Mouse (Mus musculus) 3T3-L1 (cell line): ENCODE data around the gene Itga11.
A peak's percentile ranks its signal among the peaks of the same experiment; 100 is the strongest.
"Not testable (repeated sequence)": the region's sequence is repeated elsewhere in the genome, so short reads cannot be mapped to it uniquely, and the experiment has no call there.

Experiments
- DNase-seq: peaks from one replicate; pipeline ENCODE4 v3.0.0-alpha.2; 2015; ENCODE audit warnings: low read depth, low spot score

Itga11 gene

GRCm38 (mm10) chr9:62763478-62763877, 85.9 kb downstream of the Itga11 start:
- no peak for DNase-seq

- DNase-seq, result no peak
These were observed 87.7 kb downstream of the Itga11 start for GRCm38 (mm10) chr9:62765346-62765745.

GRCm38 (mm10) chr9:62767464-62767863, 89.8 kb downstream of the Itga11 start:
- DNase-seq, result no peak

- no peak for DNase-seq
These were observed 90.7 kb downstream of the Itga11 start for GRCm38 (mm10) chr9:62768361-62768760.

- peak; percentile 34 for DNase-seq
These were observed 95.1 kb downstream of the Itga11 start for GRCm38 (mm10) chr9:62772746-62773145.

- peak; percentile 59 for DNase-seq
These were observed 97.8 kb downstream of the Itga11 start for GRCm38 (mm10) chr9:62775464-62775863.

GRCm38 (mm10) chr9:62777461-62777860, 99.8 kb downstream of the Itga11 start:
- peak; percentile 88 for DNase-seq

GRCm38 (mm10) chr9:62778721-62779120, 101.1 kb downstream of the Itga11 start:
- DNase-seq, result no peak

GRCm38 (mm10) chr9:62781965-62782364, 104.3 kb downstream of the Itga11 start:
- DNase-seq, result peak; percentile 19

GRCm38 (mm10) chr9:62782976-62783781, 105.6 kb downstream of the Itga11 start:
- DNase-seq, result no peak

- no peak for DNase-seq
These were observed 106.6 kb downstream of the Itga11 start for GRCm38 (mm10) chr9:62784233-62784632.

- peak; percentile 52 for DNase-seq
These were observed 109.1 kb downstream of the Itga11 start for GRCm38 (mm10) chr9:62786721-62787120.

GRCm38 (mm10) chr9:62789856-62790255, 112.2 kb downstream of the Itga11 start:
- no peak for DNase-seq

- not testable (repeated sequence) for DNase-seq
These were observed 121.6 kb downstream of the Itga11 start for GRCm38 (mm10) chr9:62799218-62799617.

GRCm38 (mm10) chr9:62810095-62810494, 132.5 kb downstream of the Itga11 start:
- DNase-seq, result no peak

GRCm38 (mm10) chr9:62810543-62811515, 133.2 kb downstream of the Itga11 start:
- peak; percentile 64 for DNase-seq

GRCm38 (mm10) chr9:62811516-62812121, 134.0 kb downstream of the Itga11 start, which contains the start of gene Fem1b:
Fem1b (minus strand) TSS chr9:62811934.
- DNase-seq, result peak; percentile 95

GRCm38 (mm10) chr9:62812216-62813049, 134.8 kb downstream of the Itga11 start:
- DNase-seq, result peak; percentile 59

- no peak for DNase-seq
These were observed 137.1 kb downstream of the Itga11 start for GRCm38 (mm10) chr9:62814751-62815150.

GRCm38 (mm10) chr9:62816323-62817098, 138.9 kb downstream of the Itga11 start:
- no peak for DNase-seq
